Mouse (Mus musculus) embryonic facial prominence, embryonic 15.5 days (tissue): Measurements from ENCODE around the gene Hebp1. TPM values are rescaled to one million over a fixed set of nuclear protein-coding genes. Genes with fewer than 3 reads are reported as not detected.

ENCODE experiments used
- ATAC-seq: fragments of 200-750 bp; cut with Nextera tagmentation; 2 replicates; pipeline ENCODE4 v1.8.0; 2017; ENCODE audit warnings: low read depth, moderate TSS enrichment; ENCODE audit not compliant: insufficient number of reproducible peaks, low FRiP score, low TSS enrichment
- H3K27ac ChIP-seq: fragments of 300-500 bp; sonication (generic); replicated peaks from 2 replicates; pipeline ENCODE4 v1.5.1; 2015; ENCODE audit warnings: mild to moderate bottlenecking, inconsistent platforms
- H3K27me3 ChIP-seq: fragments of 300-500 bp; sonication (generic); 2 replicates; pipeline ENCODE4 v1.6.1; 2015; ENCODE audit warnings: inconsistent platforms
- H3K36me3 ChIP-seq: fragments of 300-500 bp; sonication (generic); 2 replicates; pipeline ENCODE4 v1.6.1; 2015; ENCODE audit warnings: mild to moderate bottlenecking, inconsistent platforms
- H3K4me1 ChIP-seq: fragments of 300-500 bp; sonication (generic); 2 replicates; pipeline ENCODE4 v1.6.1; 2015; ENCODE audit warnings: inconsistent platforms
- H3K4me2 ChIP-seq: fragments of 300-500 bp; sonication (generic); replicated peaks from 2 replicates; pipeline ENCODE4 v1.6.1; 2015; ENCODE audit warnings: mild to moderate bottlenecking, inconsistent platforms
- H3K4me3 ChIP-seq: fragments of 300-500 bp; sonication (generic); replicated peaks from 2 replicates; pipeline ENCODE4 v1.5.1; 2015; ENCODE audit warnings: mild to moderate bottlenecking, inconsistent platforms
- H3K9ac ChIP-seq: fragments of 300-500 bp; sonication (generic); 2 replicates; pipeline ENCODE4 v1.6.1; 2015; ENCODE audit warnings: inconsistent platforms
- H3K9me3 ChIP-seq: fragments of 300-500 bp; sonication (generic); replicated peaks from 2 replicates; pipeline ENCODE4 v1.6.1; 2016; ENCODE audit warnings: inconsistent platforms
- WGBS: fragments of 180-500 bp; shearing (Covaris S2); methylation state at CpG from one replicate; pipeline ENCODE4 v1.1.7; 2015; 5-methylcytosine and 5-hydroxymethylcytosine counted together
- polyA plus RNA-seq: library from polyadenylated mRNA; unstranded; fragments of >200 nt; fragmentation: Nextera tagmentation; extraction: Ambion mirVana; gene quantifications from 2 replicates; pipeline ENCODE4 v1.2.1, GENCODE M21; 2015

Gene Hebp1
- polyA plus RNA-seq, 1 experiment from 2014 or later, result 11.4 TPM

DNA sequence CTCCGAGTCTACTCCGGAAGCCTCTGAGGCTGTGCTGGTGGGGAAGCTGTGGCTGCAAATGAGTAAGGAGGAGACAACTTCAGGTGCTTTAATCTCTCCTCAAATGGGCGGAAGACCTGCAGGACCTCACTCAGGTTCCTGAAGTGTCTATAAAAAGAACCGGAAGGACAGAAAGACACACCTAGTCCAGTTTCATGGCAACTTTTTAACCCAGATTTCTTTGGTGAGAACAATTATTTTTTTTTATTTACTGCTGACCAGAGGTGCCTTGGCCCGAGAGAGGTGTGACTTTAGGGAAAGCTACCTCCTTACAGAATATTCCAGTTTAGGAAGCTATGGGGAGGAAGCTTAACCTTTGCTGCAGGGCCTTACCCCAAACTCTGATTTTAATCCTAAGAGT, 79.6 kb downstream of the Hebp1 start, which contains the start of gene Gprc5d:
Gene Gprc5d, minus strand, starts transcription at position 101 of the 400 bp plus-strand sequence.
- WGBS, result 87% methylated on average over 5 of the region's 5 CpGs
- ATAC-seq, result no peak
- H3K27me3 ChIP-seq, result no peaks in the 10 kb centered on the region
- no peak within 1 kb of the TSS for H3K27ac ChIP-seq
- no peak within 1 kb of the TSS for H3K4me3 ChIP-seq
- H3K4me2 ChIP-seq, result no peak within 1 kb of the TSS
- H3K36me3 ChIP-seq, result no peaks in the 10 kb centered on the region
- no peak within 1 kb of the TSS for H3K9ac ChIP-seq
- no peaks in the 10 kb centered on the region for H3K4me1 ChIP-seq
- no peaks in the 10 kb centered on the region for H3K9me3 ChIP-seq

DNA sequence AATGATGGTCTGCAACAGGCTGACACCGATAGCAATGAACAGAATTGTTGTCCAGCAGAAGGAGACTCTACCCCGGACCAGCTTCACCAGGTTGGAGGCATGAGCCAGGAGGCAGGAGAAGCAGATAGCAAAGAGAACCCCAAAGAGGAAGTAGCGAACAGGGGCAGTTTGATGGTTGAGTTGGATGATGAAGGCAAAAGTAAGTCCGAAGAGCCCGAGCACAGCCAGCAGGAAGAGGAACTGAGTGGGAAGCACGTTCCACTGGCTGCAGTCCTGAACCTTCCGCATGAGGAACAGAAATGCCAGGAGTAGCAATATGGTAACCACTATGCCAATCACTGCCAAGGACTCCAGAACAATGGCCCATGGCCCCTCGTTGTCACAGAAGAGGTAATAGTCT, 81.3 kb downstream of the Hebp1 start:
- Histone ChIP-seq H3K4me3 (no peak overlapping the region), H3K9me3 (no peaks in the 10 kb centered on the region), H3K4me1 (no peaks in the 10 kb centered on the region), H3K36me3 (no peaks in the 10 kb centered on the region), H3K27me3 (no peaks in the 10 kb centered on the region), H3K27ac (no peak overlapping the region), H3K4me2 (no peak overlapping the region), H3K9ac (no peak overlapping the region)
- no peak for ATAC-seq
- 91% methylated on average over 8 of the region's 8 CpGs for WGBS

DNA sequence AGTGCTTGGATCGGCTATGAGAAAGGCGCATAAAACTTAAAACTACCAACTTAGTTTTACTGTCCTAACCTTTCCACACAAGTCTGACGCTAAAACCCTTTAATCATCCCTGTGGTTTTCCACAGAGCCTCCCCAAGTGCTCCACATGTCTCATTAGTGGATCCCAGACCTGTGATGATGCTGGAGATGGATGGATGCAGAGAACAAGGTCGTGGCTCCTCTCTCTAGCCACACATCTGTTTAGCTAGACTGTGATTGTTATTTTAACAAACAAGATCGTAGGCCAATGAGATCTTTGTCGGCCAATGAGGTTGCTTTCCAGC, 84.7 kb downstream of the Hebp1 start:
- no peak overlapping the region for H3K27ac ChIP-seq
- H3K36me3 ChIP-seq, result no peaks in the 10 kb centered on the region
- WGBS, result 28% methylated on average over 6 of the region's 6 CpGs
- no peaks in the 10 kb centered on the region for H3K4me1 ChIP-seq
- H3K4me2 ChIP-seq, result no peak overlapping the region
- H3K9me3 ChIP-seq, result no peaks in the 10 kb centered on the region
- ATAC-seq, result no peak
- H3K27me3 ChIP-seq, result no peaks in the 10 kb centered on the region
- H3K4me3 ChIP-seq, result no peak overlapping the region
- H3K9ac ChIP-seq, result no peak overlapping the region

DNA sequence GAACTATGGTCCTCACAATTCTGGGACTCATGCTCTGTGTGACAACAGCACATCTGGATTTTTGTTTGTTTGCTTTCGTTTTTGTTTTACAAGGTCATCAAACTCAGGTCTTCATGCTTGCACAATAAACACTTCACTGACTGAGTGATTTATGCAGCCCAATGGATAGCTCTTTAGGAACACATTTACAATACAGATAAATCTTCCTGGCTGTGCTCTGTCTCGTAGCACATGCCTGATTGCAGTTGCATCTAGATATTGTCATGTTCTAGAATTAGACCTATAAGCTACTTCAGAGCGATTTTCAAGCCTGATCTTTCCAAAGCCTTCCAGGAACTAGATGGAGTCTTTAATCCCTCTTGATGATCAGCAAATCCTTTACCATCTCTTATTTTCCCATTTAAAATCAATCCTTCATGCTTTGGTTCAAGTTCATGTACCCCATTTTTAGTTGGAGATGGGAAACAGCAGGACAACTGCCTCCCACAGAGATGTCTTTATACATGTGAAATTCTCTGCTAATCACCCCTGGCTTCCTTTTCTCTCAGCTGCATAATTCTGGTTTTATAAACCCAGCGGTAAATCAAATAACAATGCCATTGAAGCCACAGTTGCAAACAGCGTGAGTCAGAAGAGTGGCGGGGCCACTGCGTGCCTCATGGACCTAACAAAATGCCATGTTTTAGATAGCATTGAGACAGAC, 85.3 kb downstream of the Hebp1 start:
- Histone ChIP-seq H3K9ac (no peak overlapping the region), H3K27me3 (no peaks in the 10 kb centered on the region), H3K36me3 (no peaks in the 10 kb centered on the region), H3K27ac (no peak overlapping the region), H3K4me3 (no peak overlapping the region), H3K4me2 (no peak overlapping the region), H3K9me3 (no peaks in the 10 kb centered on the region), H3K4me1 (no peaks in the 10 kb centered on the region)
- no peak for ATAC-seq
- 32% methylated on average over 7 of the region's 7 CpGs for WGBS

DNA sequence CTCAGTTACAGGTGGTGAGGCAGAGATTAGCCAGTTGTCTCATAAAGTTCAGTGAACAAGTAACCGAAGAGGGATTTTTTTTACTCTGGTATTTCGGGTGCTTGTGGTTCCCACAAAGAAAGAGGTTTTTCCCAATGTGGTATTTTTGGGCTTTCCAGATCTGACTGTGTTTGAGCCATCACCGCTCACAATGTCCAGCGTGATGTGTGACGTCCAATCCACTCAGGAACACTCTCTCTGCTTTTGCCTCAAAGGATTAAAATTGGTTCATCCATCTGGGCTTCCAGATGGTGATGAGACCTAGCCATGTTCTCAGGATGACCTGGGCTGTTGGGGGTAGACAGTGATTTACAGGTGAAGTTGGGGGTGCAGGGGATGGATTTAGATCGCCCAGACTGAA, 90.8 kb downstream of the Hebp1 start:
- Histone ChIP-seq H3K36me3 (no peaks in the 10 kb centered on the region), H3K9me3 (no peaks in the 10 kb centered on the region), H3K27me3 (peaks cover 2% of the 10 kb centered on the region; the same call in 1 of the 2 replicates), H3K27ac (no peak overlapping the region), H3K4me2 (no peak overlapping the region), H3K4me3 (no peak overlapping the region), H3K9ac (no peak overlapping the region), H3K4me1 (no peaks in the 10 kb centered on the region)
- 83% methylated on average over 6 of the region's 6 CpGs for whole genome bisulfite sequencing
- no peak for ATAC-seq

DNA sequence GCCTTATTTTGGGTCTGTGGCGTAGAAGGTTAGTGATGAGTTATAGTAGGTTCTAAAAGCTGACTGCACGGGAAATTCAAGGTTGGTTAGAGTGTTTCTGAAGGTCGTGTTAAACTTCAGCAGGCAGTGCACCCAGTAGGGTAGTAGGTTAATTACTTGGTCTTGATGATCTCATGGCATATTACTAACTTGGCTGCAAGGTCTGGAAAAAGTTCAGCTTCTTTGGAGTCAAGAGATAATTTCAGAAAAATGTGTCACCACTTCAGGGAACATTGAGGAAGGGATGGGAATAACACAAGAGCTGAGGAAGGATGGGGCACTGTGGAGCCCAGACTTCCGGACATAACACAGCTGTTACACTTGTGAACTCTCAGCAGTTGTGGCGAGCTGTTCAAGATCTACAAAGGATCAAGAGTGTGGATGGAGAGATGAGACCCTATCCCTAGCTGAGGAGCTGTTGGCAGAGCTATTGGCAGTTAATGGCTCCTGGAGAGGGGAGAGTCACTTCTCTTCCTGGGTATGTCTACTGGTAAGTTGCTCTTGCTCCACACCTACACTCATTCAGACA, 95.0 kb downstream of the Hebp1 start:
- Histone ChIP-seq H3K36me3 (no peaks in the 10 kb centered on the region), H3K27me3 (peaks cover 2% of the 10 kb centered on the region; the same call in 1 of the 2 replicates), H3K27ac (no peak overlapping the region), H3K9ac (no peak overlapping the region), H3K9me3 (no peaks in the 10 kb centered on the region), H3K4me2 (no peak overlapping the region), H3K4me1 (0 out of 2 replicates have a peak, but pooled peaks cover 7% of the 10 kb centered on the region), H3K4me3 (no peak overlapping the region)
- WGBS, result 81% methylated on average over 5 of the region's 5 CpGs
- ATAC-seq, result no peak

DNA sequence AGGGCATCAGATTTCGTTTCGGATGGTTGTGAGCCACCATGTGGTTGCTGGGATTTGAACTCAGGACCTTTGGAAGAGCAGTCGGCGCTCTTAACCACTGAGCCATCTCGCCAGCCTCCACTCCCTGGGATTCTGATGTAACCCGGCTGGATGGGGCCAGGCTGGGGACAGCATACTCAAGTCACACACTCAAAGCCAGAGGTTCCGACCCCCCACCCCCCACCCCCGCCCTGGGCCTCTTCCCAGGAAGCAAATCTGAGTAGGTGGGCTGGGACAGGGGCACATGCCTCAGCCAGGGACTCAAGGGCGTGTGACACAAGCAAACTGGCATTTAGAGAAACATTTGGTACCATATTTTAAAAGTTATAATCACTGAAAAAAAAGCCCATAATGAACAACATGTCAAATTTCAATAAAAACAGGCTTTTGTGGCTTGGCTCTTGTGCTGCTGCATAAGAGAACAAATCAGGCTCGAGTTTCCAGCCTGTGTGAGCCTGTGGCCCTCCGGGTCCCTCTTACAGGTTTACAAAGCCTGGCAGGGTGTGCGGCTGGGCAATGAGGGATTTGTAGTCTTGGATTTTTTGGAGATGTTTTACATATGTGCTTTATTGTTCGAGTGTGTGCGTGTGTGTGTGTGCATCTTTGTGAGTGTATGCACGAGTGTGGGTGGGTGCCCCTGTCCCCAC, 96.9 kb downstream of the Hebp1 start:
- peak; percentile 72 for ATAC-seq
- H3K4me2 ChIP-seq, result no peak overlapping the region
- H3K27me3 ChIP-seq, result peaks cover 2% of the 10 kb centered on the region; the same call in 1 of the 2 replicates
- H3K4me1 ChIP-seq, result 0 out of 2 replicates have a peak, but pooled peaks cover 7% of the 10 kb centered on the region
- H3K36me3 ChIP-seq, result no peaks in the 10 kb centered on the region
- H3K27ac ChIP-seq, result no peak overlapping the region; the same call in 1 of the 2 replicates
- 48% methylated on average over 15 of the region's 15 CpGs for WGBS
- no peak overlapping the region for H3K4me3 ChIP-seq
- H3K9me3 ChIP-seq, result no peaks in the 10 kb centered on the region
- H3K9ac ChIP-seq, result no peak overlapping the region

DNA sequence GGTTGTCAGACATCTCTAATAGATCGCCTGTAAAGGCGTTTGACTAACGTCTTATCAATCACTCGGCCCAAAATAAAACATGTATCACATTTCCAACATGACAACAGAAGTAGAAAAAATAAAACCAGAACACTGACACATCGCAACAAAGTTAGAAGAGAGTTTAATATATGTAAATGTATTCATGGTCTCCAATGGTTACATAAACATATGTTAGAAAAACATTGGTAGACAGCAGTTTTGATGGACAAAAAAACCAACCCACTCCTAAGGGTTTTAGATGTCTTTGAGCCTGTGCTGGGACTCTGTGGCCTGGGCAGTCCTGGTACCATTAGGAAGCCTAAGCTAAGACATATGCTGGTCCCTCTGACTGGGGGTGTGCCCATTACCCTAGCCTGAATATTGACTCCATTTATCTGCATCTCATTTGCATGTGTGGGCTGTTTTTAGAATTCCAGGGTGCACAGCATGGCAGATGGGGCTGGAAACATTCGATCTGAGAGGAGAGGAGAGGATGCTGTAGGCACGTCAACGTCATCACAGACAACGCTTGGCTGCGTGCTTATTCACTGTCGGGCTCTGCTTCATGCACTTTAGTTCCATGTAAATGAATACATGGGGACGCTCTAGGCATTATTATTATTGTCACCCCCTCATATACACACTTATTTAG, 104.9 kb downstream of the Hebp1 start:
- Histone ChIP-seq H3K4me3 (no peak overlapping the region), H3K4me1 (peaks cover 4% of the 10 kb centered on the region), H3K27ac (no peak overlapping the region), H3K9ac (no peak overlapping the region), H3K4me2 (no peak overlapping the region), H3K9me3 (no peaks in the 10 kb centered on the region), H3K27me3 (no peaks in the 10 kb centered on the region), H3K36me3 (no peaks in the 10 kb centered on the region)
- ATAC-seq, result no peak
- 69% methylated on average over 12 of the region's 12 CpGs for WGBS

DNA sequence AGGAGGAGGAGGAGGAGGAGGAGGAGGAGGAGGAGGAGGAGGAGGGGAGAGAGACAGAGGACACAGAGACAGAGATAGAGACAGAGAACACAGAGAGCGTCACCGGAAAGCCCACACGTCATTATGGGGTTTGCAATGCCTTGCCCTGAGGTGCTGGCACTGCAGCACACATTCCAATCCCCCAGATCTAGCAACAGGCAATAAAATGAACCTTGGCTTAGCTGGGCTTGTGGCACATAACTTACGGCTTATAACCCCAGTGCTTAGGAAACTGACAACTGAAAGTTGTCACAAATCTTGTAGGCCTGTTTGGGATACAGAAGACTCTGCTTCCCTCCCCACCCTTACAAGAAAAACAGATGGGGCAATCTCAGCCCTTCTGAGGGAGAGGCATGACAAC, 107.2 kb downstream of the Hebp1 start:
- H3K27ac ChIP-seq, result no peak overlapping the region
- no peak overlapping the region for H3K4me3 ChIP-seq
- no peaks in the 10 kb centered on the region for H3K36me3 ChIP-seq
- no peak for ATAC-seq
- no peaks in the 10 kb centered on the region for H3K9me3 ChIP-seq
- no peak overlapping the region for H3K9ac ChIP-seq
- H3K4me2 ChIP-seq, result no peak overlapping the region
- H3K27me3 ChIP-seq, result no peaks in the 10 kb centered on the region
- peaks cover 6% of the 10 kb centered on the region for H3K4me1 ChIP-seq
- WGBS, result 50% methylated on average over 4 of the region's 4 CpGs

DNA sequence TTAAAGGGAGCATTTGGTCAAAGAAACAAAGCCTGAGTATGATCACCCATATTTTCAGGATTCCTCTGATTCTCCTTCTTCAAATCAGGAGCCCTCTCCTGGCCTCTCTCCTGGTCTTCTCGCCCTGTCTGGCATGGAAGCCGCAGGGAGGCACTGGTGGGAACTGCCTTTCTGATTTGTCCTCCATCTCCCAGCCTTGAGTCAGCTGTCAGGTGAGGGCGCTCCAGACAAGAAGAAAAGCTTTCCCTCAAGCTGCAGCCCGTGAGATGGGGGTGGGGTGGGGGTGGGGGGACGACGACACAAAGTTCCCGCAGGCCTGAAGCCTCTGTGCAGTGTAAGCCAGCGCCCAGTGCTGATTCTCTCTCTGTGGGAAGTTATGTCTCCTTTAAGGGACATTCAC, 108.0 kb downstream of the Hebp1 start:
- H3K27ac ChIP-seq, result no peak overlapping the region
- no peak overlapping the region for H3K9ac ChIP-seq
- H3K9me3 ChIP-seq, result no peaks in the 10 kb centered on the region
- peaks cover 6% of the 10 kb centered on the region for H3K4me1 ChIP-seq
- H3K27me3 ChIP-seq, result no peaks in the 10 kb centered on the region
- WGBS, result 26% methylated on average over 8 of the region's 8 CpGs
- H3K36me3 ChIP-seq, result no peaks in the 10 kb centered on the region
- no peak overlapping the region for H3K4me2 ChIP-seq
- no peak for ATAC-seq
- no peak overlapping the region for H3K4me3 ChIP-seq

DNA sequence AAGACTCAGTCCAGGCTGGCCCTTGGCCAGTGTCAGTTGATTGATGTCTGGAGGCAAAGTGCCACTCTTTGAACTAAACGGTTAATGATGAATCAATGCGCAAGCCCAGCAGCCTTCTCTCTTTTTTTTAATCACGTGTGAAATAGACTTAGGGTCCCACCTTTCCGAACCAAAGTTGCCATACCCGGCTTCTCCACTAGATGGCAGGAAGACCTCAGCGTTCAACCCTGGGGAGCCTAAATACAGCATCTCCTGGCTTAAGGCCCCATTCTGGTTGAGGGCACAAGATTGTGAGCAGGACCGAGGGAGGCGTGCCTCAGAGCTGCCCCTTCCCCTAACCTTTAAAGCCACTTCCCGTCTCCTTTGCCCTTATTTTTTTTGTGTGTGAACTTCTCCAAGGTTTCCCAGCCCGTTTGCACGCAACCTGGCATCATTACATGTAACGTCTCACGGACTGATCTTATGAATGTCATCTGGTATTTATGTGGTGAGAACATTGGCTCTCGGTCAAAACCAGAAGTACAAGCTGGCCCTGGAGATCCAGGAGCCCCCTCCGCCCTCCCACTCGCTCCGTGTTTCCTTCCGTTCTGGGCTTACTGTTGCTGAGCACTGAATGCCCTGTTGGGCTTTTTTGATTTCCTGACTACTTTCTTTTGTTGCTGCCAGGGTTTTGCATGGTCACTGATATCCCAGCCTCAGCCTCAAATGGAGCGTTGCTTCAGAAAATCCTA, 109.9 kb downstream of the Hebp1 start:
- Histone ChIP-seq H3K4me3 (peak overlapping the region; percentile 32), H3K4me2 (peak overlapping the region; percentile 53), H3K4me1 (peaks cover 6% of the 10 kb centered on the region), H3K27me3 (no peaks in the 10 kb centered on the region), H3K9me3 (no peaks in the 10 kb centered on the region), H3K27ac (peak overlapping the region; percentile 22; the same call in 1 of the 2 replicates), H3K9ac (no peak overlapping the region), H3K36me3 (no peaks in the 10 kb centered on the region)
- peak; percentile 86 for ATAC-seq
- 13% methylated on average over 19 of the region's 19 CpGs for WGBS
